Mouse (Mus musculus) hindbrain, postnatal 0 days (tissue): ENCODE measurements around the gene Fam78b. TPM values are rescaled to one million over a fixed set of nuclear protein-coding genes. Genes with fewer than 3 reads are reported as not detected.

ENCODE experiments used
- ATAC-seq: fragments of 200-750 bp; cut with Nextera tagmentation; 2 replicates; pipeline ENCODE4 v1.8.0; 2017; ENCODE audit warnings: mild to moderate bottlenecking, moderate TSS enrichment, moderate library complexity
- DNase-seq: peaks from one replicate; pipeline ENCODE4 v3.0.0-alpha.2; 2015; ENCODE audit warnings: low spot score
- H3K27ac ChIP-seq: fragments of 300-500 bp; sonication (generic); 2 replicates; pipeline ENCODE4 v1.5.1; 2014; ENCODE audit warnings: mild to moderate bottlenecking
- H3K27me3 ChIP-seq: fragments of 300-500 bp; sonication (generic); 2 replicates; pipeline ENCODE4 v1.6.1; 2014; ENCODE audit warnings: low read length, mixed read lengths; ENCODE audit not compliant: insufficient read depth
- H3K36me3 ChIP-seq: fragments of 300-500 bp; sonication (generic); 2 replicates; pipeline ENCODE4 v1.6.1; 2014; ENCODE audit warnings: low read length, mixed read lengths; ENCODE audit not compliant: insufficient read depth
- H3K4me1 ChIP-seq: fragments of 300-500 bp; sonication (generic); 2 replicates; pipeline ENCODE4 v1.6.1; 2014; ENCODE audit warnings: antibody characterized with exemption, low read length, mixed read lengths; ENCODE audit not compliant: insufficient read depth
- H3K4me2 ChIP-seq: fragments of 300-500 bp; sonication (generic); 2 replicates; pipeline ENCODE4 v1.6.1; 2014; ENCODE audit warnings: low read depth, mild to moderate bottlenecking, low read length, moderate library complexity, mixed read lengths
- H3K4me3 ChIP-seq: fragments of 300-500 bp; sonication (generic); 2 replicates; pipeline ENCODE4 v1.5.1; 2014; ENCODE audit warnings: low read length
- H3K9ac ChIP-seq: fragments of 300-500 bp; sonication (generic); replicated peaks from 2 replicates; pipeline ENCODE4 v1.6.1; 2014; ENCODE audit warnings: mild to moderate bottlenecking, low read length, moderate library complexity, mixed read lengths
- H3K9me3 ChIP-seq: fragments of 300-500 bp; sonication (generic); 2 replicates; pipeline ENCODE4 v1.6.1; 2016; ENCODE audit warnings: low read length, mixed read lengths
- CTCF ChIP-seq: IDR thresholded peaks from 2 replicates; pipeline ENCODE4 v1.5.1; 2016; ENCODE audit warnings: antibody characterized with exemption, control low read depth, low read depth
- WGBS: fragments of 180-500 bp; shearing (Covaris S2); extraction: QIAGEN DNeasy Blood & Tissue Kit; methylation state at CpG from one replicate; pipeline ENCODE4 v1.1.7; 2014; 5-methylcytosine and 5-hydroxymethylcytosine counted together
- polyA plus RNA-seq: library from polyadenylated mRNA; unstranded; fragments of >200 nt; fragmentation: Nextera tagmentation; extraction: Ambion mirVana; gene quantifications from 2 replicates; pipeline ENCODE4 v1.2.1, GENCODE M21; 2015
- total RNA-seq: library from RNA; depleted of rRNA; stranded (reverse); fragments of >200 nt; gene quantifications from 2 replicates; pipeline ENCODE4 v1.2.3, GENCODE M21; 2014

The Fam78b gene
- total and polyA plus RNA-seq, 2 experiments from 2014 or later = 5.7 to 17.1 TPM

DNA sequence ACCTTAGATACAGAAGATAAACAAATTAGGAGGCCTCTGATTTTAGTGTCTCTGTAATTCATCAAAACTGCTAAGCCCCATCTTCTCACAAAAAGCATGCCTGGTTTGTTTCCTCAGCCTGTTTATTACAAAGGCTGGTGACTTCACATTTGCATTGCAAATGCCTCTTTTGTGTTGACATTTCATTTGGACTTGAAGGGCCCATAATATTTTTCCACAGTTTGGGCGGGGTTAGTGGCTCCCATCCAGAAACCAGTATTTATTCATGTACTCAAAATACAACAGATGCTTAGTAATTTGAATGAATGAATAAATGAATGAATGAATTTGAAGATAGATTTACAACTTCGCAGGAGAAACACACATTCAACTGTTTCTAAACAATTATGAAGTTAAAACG lies 115.5 kb downstream of the Fam78b start:
- no peak overlapping the region for H3K4me2 ChIP-seq
- H3K27me3 ChIP-seq = no peaks in the 10 kb centered on the region
- H3K9ac ChIP-seq = no peak overlapping the region
- no peak overlapping the region for H3K4me3 ChIP-seq
- ATAC-seq (no peak), DNase-seq (no peak)
- H3K9me3 ChIP-seq = no peaks in the 10 kb centered on the region
- H3K4me1 ChIP-seq = no peaks in the 10 kb centered on the region
- no peaks in the 10 kb centered on the region for H3K36me3 ChIP-seq
- TF ChIP-seq CTCF = no peak
- WGBS = 54% methylated on average over 3 of the region's 3 CpGs
- no peak overlapping the region for H3K27ac ChIP-seq

DNA sequence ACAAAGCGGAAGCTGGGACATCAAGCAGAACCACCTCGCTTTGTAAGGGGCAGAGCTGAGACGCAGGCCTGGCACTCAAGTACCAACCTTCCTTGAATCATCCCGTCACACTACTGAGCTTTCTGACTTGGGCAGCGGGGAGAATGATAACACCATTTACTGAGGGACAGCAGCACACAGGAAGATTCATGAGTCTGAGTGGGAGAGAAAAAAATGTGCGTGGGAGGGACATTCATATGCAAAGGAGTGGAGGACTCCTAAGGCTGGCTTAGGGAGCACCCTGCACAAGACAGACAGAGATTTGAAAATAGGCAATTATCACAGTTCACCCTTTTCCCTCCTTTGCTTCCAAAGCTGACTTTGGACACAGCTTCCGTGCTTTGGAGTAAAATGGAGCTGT lies 117.8 kb downstream of the Fam78b start:
- no peak overlapping the region for H3K4me3 ChIP-seq
- WGBS = 47% methylated on average over 7 of the region's 7 CpGs
- H3K4me1 ChIP-seq = no peaks in the 10 kb centered on the region

DNA sequence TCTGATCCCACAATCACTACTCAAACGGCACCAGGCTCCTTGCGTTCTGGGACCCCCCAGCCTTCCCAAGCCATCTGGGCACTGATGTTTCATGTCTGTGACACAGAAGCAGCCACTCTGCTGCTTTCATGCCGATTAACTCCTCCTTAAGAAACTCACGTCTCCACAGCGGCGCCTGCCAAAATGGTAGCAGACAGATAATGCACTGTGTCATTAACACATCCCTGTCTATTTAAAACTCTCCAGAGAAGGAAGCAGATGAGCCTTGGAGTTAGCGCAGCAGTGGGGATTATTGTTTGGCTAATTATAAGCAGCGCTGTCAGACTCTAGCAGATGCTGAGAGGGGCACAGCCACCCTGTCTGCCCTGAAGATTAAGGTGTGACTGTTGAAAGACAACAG lies 118.2 kb downstream of the Fam78b start:
- WGBS = 14% methylated on average over 8 of the region's 8 CpGs
- H3K9ac ChIP-seq = no peak overlapping the region
- peak; percentile 55 for ATAC-seq
- peak overlapping the region; percentile 28; the same call in 1 of the 2 replicates for H3K4me2 ChIP-seq
- no peak overlapping the region for H3K4me3 ChIP-seq
- peak; percentile 64 for DNase-seq
- no peaks in the 10 kb centered on the region for H3K36me3 ChIP-seq
- H3K9me3 ChIP-seq = no peaks in the 10 kb centered on the region
- H3K4me1 ChIP-seq = no peaks in the 10 kb centered on the region
- H3K27ac ChIP-seq = no peak overlapping the region
- no peak for TF ChIP-seq CTCF
- H3K27me3 ChIP-seq = no peaks in the 10 kb centered on the region

More for the DNA sequence above, 117.8 kb downstream of the Fam78b start:
- 0 out of 2 replicates have a peak overlapping the region, but pooled peaks have one; percentile 28 for H3K4me2 ChIP-seq
- H3K9ac ChIP-seq = no peak overlapping the region
- no peaks in the 10 kb centered on the region for H3K36me3 ChIP-seq
- H3K9me3 ChIP-seq = no peaks in the 10 kb centered on the region
- DNase-seq = no peak
- no peak for TF ChIP-seq CTCF
- H3K27me3 ChIP-seq = no peaks in the 10 kb centered on the region
- ATAC-seq = peak; percentile 1; the same call in 1 of the 2 replicates
- H3K27ac ChIP-seq = no peak overlapping the region

DNA sequence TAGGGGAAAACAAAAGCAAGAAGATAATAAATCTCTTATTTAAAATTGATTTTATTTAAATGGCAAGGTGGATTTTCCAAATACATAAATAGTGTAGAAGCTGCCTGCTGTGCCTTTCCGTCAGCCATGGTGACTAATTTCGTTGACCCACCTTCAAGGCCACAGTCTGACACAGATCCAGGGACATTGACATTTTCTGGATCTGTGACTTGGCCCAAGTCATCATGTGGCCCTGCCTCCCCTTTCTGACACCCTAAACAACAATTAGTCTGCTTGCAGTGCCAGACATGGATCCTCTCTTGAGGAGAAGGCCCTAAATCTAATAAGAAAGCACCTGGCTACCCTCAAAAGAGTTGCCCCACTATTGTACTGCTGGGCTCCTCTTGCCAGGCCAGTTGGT lies 121.2 kb downstream of the Fam78b start:
- DNase-seq (no peak), ATAC-seq (no peak)
- Histone ChIP-seq H3K9ac (no peak overlapping the region), H3K4me3 (no peak overlapping the region), H3K9me3 (no peaks in the 10 kb centered on the region), H3K27me3 (no peaks in the 10 kb centered on the region), H3K36me3 (no peaks in the 10 kb centered on the region), H3K4me1 (no peaks in the 10 kb centered on the region), H3K27ac (no peak overlapping the region), H3K4me2 (no peak overlapping the region)
- no peak for TF ChIP-seq CTCF
- 66% methylated on average over 2 of the region's 2 CpGs for WGBS

DNA sequence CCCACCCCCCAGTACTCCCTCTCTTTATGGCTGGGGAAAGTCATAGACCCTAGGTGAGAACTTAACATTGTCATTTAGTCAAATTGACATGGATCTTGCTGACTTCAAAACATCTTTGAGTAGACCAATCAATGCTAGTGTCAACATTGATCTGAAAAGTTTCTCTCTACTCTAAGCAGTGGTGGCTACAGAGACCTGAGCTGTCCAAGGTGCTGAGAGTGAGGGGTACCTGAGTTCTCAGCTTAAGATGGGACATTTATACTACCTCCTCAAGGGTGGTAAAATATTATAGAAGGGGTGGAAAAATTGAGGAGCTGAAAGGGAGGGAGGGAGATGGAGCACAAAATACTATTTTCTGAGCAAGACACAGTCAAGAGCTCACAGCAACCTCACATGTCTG lies 122.3 kb downstream of the Fam78b start:
- no peaks in the 10 kb centered on the region for H3K27me3 ChIP-seq

DNA sequence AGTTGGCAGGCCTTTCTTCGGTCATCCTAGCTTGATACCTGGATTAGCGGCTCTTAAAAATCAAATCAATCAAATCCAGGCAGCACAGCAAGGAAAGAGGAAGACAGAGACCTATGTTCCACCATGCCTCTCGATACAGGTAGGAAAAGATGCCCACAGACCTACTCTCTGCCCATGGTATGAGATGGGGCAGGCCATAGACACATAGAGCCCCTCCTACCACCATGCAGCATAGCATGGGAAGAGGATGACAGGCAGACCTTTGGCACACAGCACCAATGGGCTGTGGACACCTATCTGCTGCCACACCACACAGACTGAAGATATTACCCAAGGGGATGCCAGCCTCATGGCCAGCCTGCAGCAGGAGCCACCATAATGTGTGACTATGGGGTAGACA lies 124.7 kb downstream of the Fam78b start:
- 84% methylated on average over 3 of the region's 3 CpGs for WGBS

More for the DNA sequence above, 122.3 kb downstream of the Fam78b start:
- no peak overlapping the region for H3K9ac ChIP-seq
- H3K27ac ChIP-seq = no peak overlapping the region
- no peaks in the 10 kb centered on the region for H3K36me3 ChIP-seq
- DNase-seq (no peak), ATAC-seq (no peak)
- no peaks in the 10 kb centered on the region for H3K4me1 ChIP-seq
- H3K4me3 ChIP-seq = no peak overlapping the region
- H3K9me3 ChIP-seq = no peaks in the 10 kb centered on the region
- TF ChIP-seq CTCF = no peak
- no peak overlapping the region for H3K4me2 ChIP-seq

DNA sequence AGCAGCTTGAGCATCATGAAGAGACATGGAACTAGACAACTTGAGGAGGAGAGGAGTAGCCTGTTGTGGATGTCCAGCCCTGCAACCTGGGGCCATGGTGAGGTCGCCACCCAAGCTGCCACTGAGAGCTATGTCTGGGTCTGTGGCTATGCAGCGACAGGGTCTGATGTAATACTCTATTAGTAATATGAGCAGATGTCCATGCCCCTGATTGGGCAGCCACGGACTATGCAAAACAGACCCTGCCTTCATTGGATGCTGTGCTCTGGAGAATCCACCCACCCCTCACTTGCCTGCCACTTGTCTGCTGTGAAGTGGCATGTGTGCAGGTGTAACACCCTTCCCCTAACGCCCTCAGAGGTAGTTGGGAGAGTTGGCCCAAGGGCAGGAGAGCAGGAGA lies 125.1 kb downstream of the Fam78b start:
- no peaks in the 10 kb centered on the region for H3K9me3 ChIP-seq
- ATAC-seq = no peak
- no peaks in the 10 kb centered on the region for H3K36me3 ChIP-seq
- TF ChIP-seq CTCF = no peak
- H3K9ac ChIP-seq = no peak overlapping the region
- no peak overlapping the region for H3K27ac ChIP-seq
- H3K4me3 ChIP-seq = no peak overlapping the region
- no peaks in the 10 kb centered on the region for H3K4me1 ChIP-seq
- no peak overlapping the region for H3K4me2 ChIP-seq
- no peak for DNase-seq
- no peaks in the 10 kb centered on the region for H3K27me3 ChIP-seq
- WGBS = 75% methylated on average over 4 of the region's 4 CpGs

More for the DNA sequence above, 124.7 kb downstream of the Fam78b start:
- DNase-seq (no peak), ATAC-seq (no peak)
- Histone ChIP-seq H3K4me1 (no peaks in the 10 kb centered on the region), H3K9me3 (no peaks in the 10 kb centered on the region), H3K4me3 (no peak overlapping the region), H3K27ac (no peak overlapping the region), H3K36me3 (no peaks in the 10 kb centered on the region), H3K27me3 (no peaks in the 10 kb centered on the region), H3K4me2 (no peak overlapping the region), H3K9ac (no peak overlapping the region)
- TF ChIP-seq CTCF = no peak
